Mouse (Mus musculus) heart, adult 2 months (tissue): Measurements from ENCODE around the gene Ripor3.

Experiments used
- CTCF ChIP-seq: fragments of 200-600 bp; IDR thresholded peaks from 2 replicates; pipeline ENCODE4 v1.8.1; 2022; ENCODE audit warnings: antibody characterized with exemption, mild to moderate bottlenecking, moderate library complexity
- POLR2A ChIP-seq: fragments of 200-500 bp; IDR thresholded peaks from 2 replicates; pipeline ENCODE4 v1.6.1; 2011; ENCODE audit warnings: mild to moderate bottlenecking, low read depth, low read length, control low read depth; ENCODE audit not compliant: insufficient read depth

DNA sequence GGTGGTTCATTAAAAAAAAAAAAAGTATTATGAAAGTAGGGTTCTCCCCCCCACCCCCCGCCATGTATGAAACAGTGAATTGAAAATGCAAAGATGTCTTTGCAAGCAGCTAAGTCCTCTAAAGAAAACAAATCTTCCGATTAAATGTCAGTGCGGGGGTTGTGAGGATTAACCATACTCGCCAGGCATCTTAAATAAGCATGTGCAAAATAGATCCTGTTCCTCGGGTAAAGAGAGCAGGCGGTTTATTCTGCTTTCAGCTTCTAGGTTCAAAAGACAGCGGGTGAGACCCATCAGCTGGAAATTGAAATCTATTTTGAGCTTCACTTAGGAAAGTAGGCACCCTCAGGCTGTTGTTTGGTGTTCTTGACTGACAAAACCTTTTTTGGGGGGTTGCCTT, 77.0 kb downstream of the Ripor3 start:
- no peak for TF ChIP-seq CTCF
- TF ChIP-seq POLR2A = no peak
